Mouse (Mus musculus) CH12.LX (cell line): Measurements from ENCODE around the gene Kcnj6. TPM values are rescaled to one million over a fixed set of nuclear protein-coding genes. Genes with fewer than 3 reads are reported as not detected.

Experiments used
- DNase-seq: peaks from one replicate; pipeline ENCODE4 v3.0.0-alpha.2; 2013; ENCODE audit errors: extremely low read depth
- H3K27ac ChIP-seq: 2 replicates; pipeline ENCODE4 v1.5.1; 2012; ENCODE audit warnings: low read depth, mild to moderate bottlenecking, control low read depth, moderate library complexity; ENCODE audit not compliant: insufficient read depth
- H3K27me3 ChIP-seq: replicated peaks from 2 replicates; pipeline ENCODE3; 2012; ENCODE audit warnings: inconsistent platforms
- H3K36me3 ChIP-seq, 2 experiments: replicated peaks in 1 of 2; 2 replicates each; pipeline versions ENCODE3 to v1.6.1; 2012; ENCODE audit warnings: inconsistent platforms in 1 of 2, low read length in 1 of 2, mild to moderate bottlenecking in 1 of 2, mixed read lengths in 1 of 2, moderate library complexity in 1 of 2; ENCODE audit not compliant: control insufficient read depth in 1 of 2, insufficient read depth in 1 of 2
- H3K4me1 ChIP-seq, 2 experiments: 2 replicates each; pipeline ENCODE4 v1.6.1; 2012; ENCODE audit warnings: inconsistent platforms in 1 of 2, moderate library complexity in 1 of 2; ENCODE audit not compliant: insufficient read depth in 2 of 2, control insufficient read depth in 1 of 2
- H3K4me2 ChIP-seq: 2 replicates; pipeline ENCODE4 v1.6.1; 2012; ENCODE audit warnings: low read depth, mild to moderate bottlenecking, control low read depth; ENCODE audit not compliant: poor library complexity, insufficient read depth, severe bottlenecking
- H3K4me3 ChIP-seq, 3 experiments: fragments of 150-350 bp in 1 of 3; sonication (generic) in 1 of 3; replicated peaks in 1 of 3; 2 replicates each; pipeline versions ENCODE3 to v1.5.1; 2011 to 2012; ENCODE audit warnings: low read depth in 2 of 3, low read length in 2 of 3, mild to moderate bottlenecking in 2 of 3, moderate library complexity in 2 of 3, control low read depth in 1 of 3, improper control_type of control experiment in 1 of 3, inconsistent platforms in 1 of 3, mixed read lengths in 1 of 3; ENCODE audit not compliant: poor library complexity in 1 of 3
- H3K79me2 ChIP-seq: replicated peaks from 2 replicates; pipeline ENCODE4 v1.6.1; 2012; ENCODE audit warnings: mild to moderate bottlenecking, moderate library complexity; ENCODE audit not compliant: control insufficient read depth, poor library complexity, insufficient read depth, severe bottlenecking; ENCODE audit errors: extremely low read depth
- H3K9ac ChIP-seq: 2 replicates; pipeline ENCODE4 v1.6.1; 2012; ENCODE audit warnings: low read depth, mild to moderate bottlenecking, control low read depth, moderate library complexity; ENCODE audit not compliant: insufficient read depth
- H3K9me3 ChIP-seq: replicated peaks from 2 replicates; pipeline ENCODE3; 2012; ENCODE audit warnings: low read length, inconsistent platforms, mixed read lengths
- BHLHE40 ChIP-seq: IDR thresholded peaks from 2 replicates; pipeline ENCODE4 v1.6.1; 2011; ENCODE audit warnings: mild to moderate bottlenecking, low read depth, low read length, improper control_type of control experiment
- CHD2 ChIP-seq: IDR thresholded peaks from 2 replicates; pipeline ENCODE4 v1.6.1; 2011; ENCODE audit warnings: low read length, improper control_type of control experiment
- E2F4 ChIP-seq: IDR thresholded peaks from 2 replicates; pipeline ENCODE4 v1.6.1; 2011; ENCODE audit warnings: low read depth, low read length, improper control_type of control experiment; ENCODE audit not compliant: insufficient replicate concordance
- GABPA ChIP-seq: IDR thresholded peaks from 2 replicates; pipeline ENCODE4 v1.6.1; 2012; ENCODE audit warnings: low read depth, low read length, improper control_type of control experiment, inconsistent platforms; ENCODE audit not compliant: insufficient replicate concordance
- JUND ChIP-seq: conservative IDR thresholded peaks from 2 replicates; pipeline ENCODE4 v1.6.1; 2011; ENCODE audit warnings: low read depth, low read length, improper control_type of control experiment
- MAFK ChIP-seq: IDR thresholded peaks from 2 replicates; pipeline ENCODE4 v1.6.1; 2011; ENCODE audit warnings: low read length, improper control_type of control experiment; ENCODE audit not compliant: insufficient replicate concordance
- MAX ChIP-seq: IDR thresholded peaks from 2 replicates; pipeline ENCODE4 v1.6.1; 2011; ENCODE audit warnings: low read length, improper control_type of control experiment
- MXI1 ChIP-seq: IDR thresholded peaks from 2 replicates; pipeline ENCODE4 v1.6.1; 2011; ENCODE audit warnings: mild to moderate bottlenecking, low read depth, low read length, improper control_type of control experiment
- MYC ChIP-seq: IDR thresholded peaks from 2 replicates; pipeline ENCODE4 v1.6.1; 2011; ENCODE audit warnings: low read depth, mild to moderate bottlenecking, improper control_type of control experiment, low read length
- NRF1 ChIP-seq: IDR thresholded peaks from 2 replicates; pipeline ENCODE4 v1.6.1; 2014; ENCODE audit warnings: low read depth, mild to moderate bottlenecking, inconsistent platforms, low read length, improper control_type of control experiment, moderate library complexity
- PAX5 ChIP-seq: IDR thresholded peaks from 2 replicates; pipeline ENCODE4 v1.6.1; 2012; ENCODE audit warnings: low read length, inconsistent platforms, mixed read lengths
- RAD21 ChIP-seq: IDR thresholded peaks from 2 replicates; pipeline ENCODE4 v1.6.1; 2011; ENCODE audit warnings: low read depth, mild to moderate bottlenecking, low read length, improper control_type of control experiment, moderate library complexity
- RCOR1 ChIP-seq: conservative IDR thresholded peaks from 2 replicates; pipeline ENCODE4 v1.6.1; 2012; ENCODE audit warnings: low read depth, mild to moderate bottlenecking, inconsistent platforms, low read length, improper control_type of control experiment
- TBP ChIP-seq: conservative IDR thresholded peaks from 2 replicates; pipeline ENCODE4 v1.6.1; 2011; ENCODE audit warnings: low read depth, low read length, improper control_type of control experiment
- TCF12 ChIP-seq: IDR thresholded peaks from 2 replicates; pipeline ENCODE4 v1.6.1; 2014; ENCODE audit warnings: low read depth, mild to moderate bottlenecking, inconsistent platforms, low read length, improper control_type of control experiment
- UBTF ChIP-seq: IDR thresholded peaks from 2 replicates; pipeline ENCODE4 v1.6.1; 2012; ENCODE audit warnings: low read depth, mild to moderate bottlenecking, inconsistent platforms, low read length, improper control_type of control experiment, moderate library complexity
- USF1 ChIP-seq: IDR thresholded peaks from 2 replicates; pipeline ENCODE4 v1.6.1; 2014; ENCODE audit warnings: low read depth, mild to moderate bottlenecking, inconsistent platforms, low read length, improper control_type of control experiment
- ZKSCAN1 ChIP-seq: IDR thresholded peaks from 2 replicates; pipeline ENCODE4 v1.6.1; 2012; ENCODE audit warnings: low read depth, inconsistent platforms, low read length, improper control_type of control experiment, borderline replicate concordance
- ZMIZ1 ChIP-seq: IDR thresholded peaks from 2 replicates; pipeline ENCODE4 v1.6.1; 2012; ENCODE audit warnings: low read depth, mild to moderate bottlenecking, inconsistent platforms, low read length, improper control_type of control experiment
- ZNF384 ChIP-seq: IDR thresholded peaks from 2 replicates; pipeline ENCODE4 v1.6.1; 2012; ENCODE audit warnings: low read depth, low read length, improper control_type of control experiment, inconsistent platforms
- dilution Hi-C: fragments of 300-500 bp; cut with MboI; formaldehyde crosslinking; loops from 2 replicates; pipeline ENCODE4 v1.14.3; 2020; ENCODE audit warnings: low sequenced_read_pairs; ENCODE audit not compliant: extremely low pct_unique_long_range_greater_than_20kb, extremely low pct_ligation_motif_present
- in situ Hi-C: fragments of 300-500 bp; cut with MboI; formaldehyde crosslinking; loops from 3 replicates; pipeline ENCODE4 v1.14.3; 2019; ENCODE audit warnings: low sequenced_read_pairs, low pct_ligation_motif_present, low pct_unique_long_range_greater_than_20kb, mixed read lengths
- polyA plus RNA-seq: library from polyadenylated mRNA; unstranded; fragments of >175 nt; gene quantifications from 2 replicates; pipeline ENCODE4 v1.2.1, GENCODE M21; 2012; ENCODE audit warnings: low read depth; ENCODE audit not compliant: insufficient read length
- total RNA-seq, 2 experiments: library from RNA; depleted of rRNA; stranded (reverse); fragments of 300-350 nt in 1 of 2; fragments of >200 nt in 1 of 2; gene quantifications; 2 replicates each; pipeline ENCODE4 v1.2.3; 2012 to 2014

The Kcnj6 gene
- total and polyA plus RNA-seq, 3 experiments: not detected

DNA sequence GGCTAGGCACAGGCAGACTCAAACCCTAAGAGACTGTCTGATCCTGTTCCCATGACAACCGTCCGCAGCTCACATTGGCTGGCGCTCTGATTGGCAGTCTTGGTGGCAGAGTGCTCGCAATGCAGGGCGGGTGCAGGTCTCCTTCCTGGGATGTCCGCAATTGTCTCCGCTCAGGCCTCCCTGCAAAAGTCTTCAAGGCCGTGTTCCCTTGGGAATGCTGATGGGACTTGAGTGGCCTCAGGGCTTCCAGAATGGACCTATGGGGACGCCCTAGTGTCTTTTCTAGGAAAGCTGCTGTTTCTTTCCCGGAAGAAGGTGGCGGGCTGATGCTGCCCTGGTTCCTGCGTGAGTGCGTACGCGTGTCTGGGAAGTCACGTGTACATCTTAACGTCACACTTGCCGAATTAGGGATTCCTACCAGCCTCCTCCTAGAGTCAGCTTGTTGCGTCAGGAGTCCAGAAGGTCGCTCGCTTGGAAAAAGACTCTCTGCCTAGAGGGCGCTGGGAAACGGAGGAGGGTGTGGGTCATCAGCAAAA, 273.4 kb downstream of the Kcnj6 start (continued):
- TF ChIP-seq PAX5 (no peak), MXI1 (peak; percentile 79), ZMIZ1 (no peak), BHLHE40 (peak; percentile 97), NRF1 (peak; percentile 54; the same call in 1 of the 2 replicates), E2F4 (no peak), UBTF (no peak), MYC (peak; percentile 67; the same call in 1 of the 2 replicates), USF1 (peak; percentile 83)
- TF ChIP-seq, all 38 proteins: peak for 18

DNA sequence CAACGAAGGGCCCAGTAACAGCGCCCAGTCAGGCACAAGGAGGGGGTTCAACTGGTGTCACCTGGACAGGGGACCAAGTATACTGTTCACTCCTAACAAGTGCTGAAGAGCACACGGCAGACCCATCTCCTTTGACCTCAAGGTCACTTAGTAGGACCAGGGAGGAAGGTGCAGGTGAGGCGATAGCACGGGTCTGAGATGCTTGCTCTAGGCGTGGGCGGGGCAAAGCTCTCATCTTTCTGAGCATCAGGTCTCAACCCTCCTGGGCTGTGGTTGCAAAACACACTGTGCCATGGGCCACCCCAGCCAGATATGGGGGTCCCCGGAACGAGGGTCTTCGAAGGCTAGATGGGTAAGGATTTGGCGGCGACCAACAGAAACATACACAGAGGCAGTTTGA, 274.6 kb downstream of the Kcnj6 start:
- in situ Hi-C loops: no loop called here
- no peak overlapping the region for H3K9ac ChIP-seq
- dilution Hi-C loops: no loop called here
- no peak overlapping the region for H3K27ac ChIP-seq
- H3K79me2 ChIP-seq: no peaks in the 10 kb centered on the region
- no peak overlapping the region for H3K4me2 ChIP-seq
- TF ChIP-seq TBP (no peak), PAX5 (no peak), MAFK (no peak), TCF12 (no peak), RCOR1 (no peak), CHD2 (no peak), ZNF384 (no peak), JUND (no peak), MXI1 (no peak), MYC (no peak), MAX (no peak), NRF1 (no peak), ZKSCAN1 (no peak), GABPA (no peak), RAD21 (no peak)
- TF ChIP-seq, all 38 proteins: peak for 0
- H3K27me3 ChIP-seq: no peaks in the 10 kb centered on the region
- H3K9me3 ChIP-seq: peaks cover 13% of the 10 kb centered on the region
- H3K4me1 ChIP-seq: peaks cover 7 to 20% of the 10 kb centered on the region in 2 experiments
- H3K4me3 ChIP-seq: no peak overlapping the region
- no peaks in the 10 kb centered on the region for H3K36me3 ChIP-seq
- DNase-seq: no peak
